Mouse (Mus musculus): Measurements from ENCODE around the gene Aldh3b3. TPM values are rescaled to one million over a fixed set of nuclear protein-coding genes. Genes with fewer than 3 reads are reported as not detected.

Aldh3b3 gene
- total RNA-seq, 1 experiment from 2014 or later = not detected

GRCm38 (mm10) chr19:4012432-4013022 is 54.1 kb downstream of the Aldh3b3 start, which contains the start of gene Ndufv1:
TSS of gene Ndufv1 (minus strand) at chr19:4012806.
- peak; percentile 97 to 98 for ATAC-seq (replicated peaks in 1 of 2; ENCODE audit: insufficient read depth in 1 of 2, low FRiP score in 2 of 2, low TSS enrichment in 1 of 2, low read depth in 1 of 2, poor library complexity in 2 of 2, severe bottlenecking in 2 of 2)

GRCm38 (mm10) chr19:4013066-4013465 is 54.6 kb downstream of the Aldh3b3 start:
- ATAC-seq (replicated peaks in 1 of 2; ENCODE audit: insufficient read depth in 1 of 2, low FRiP score in 2 of 2, low TSS enrichment in 1 of 2, low read depth in 1 of 2, poor library complexity in 2 of 2, severe bottlenecking in 2 of 2) = peak in 1 of 2 experiments; percentile 44; a peak in 2 of 4 replicates

GRCm38 (mm10) chr19:4014802-4015201 is 56.4 kb downstream of the Aldh3b3 start:
- no peak for ATAC-seq (replicated peaks in 1 of 2; ENCODE audit: insufficient read depth in 1 of 2, low FRiP score in 2 of 2, low TSS enrichment in 1 of 2, low read depth in 1 of 2, poor library complexity in 2 of 2, severe bottlenecking in 2 of 2)

- no peak for ATAC-seq (replicated peaks in 1 of 2; ENCODE audit: insufficient read depth in 1 of 2, low FRiP score in 2 of 2, low TSS enrichment in 1 of 2, low read depth in 1 of 2, poor library complexity in 2 of 2, severe bottlenecking in 2 of 2)
Observed at GRCm38 (mm10) chr19:4015635-4016034, 57.2 kb downstream of the Aldh3b3 start.

GRCm38 (mm10) chr19:4017921-4018587 is 59.6 kb downstream of the Aldh3b3 start:
- no peak for ATAC-seq (replicated peaks in 1 of 2; ENCODE audit: insufficient read depth in 1 of 2, low FRiP score in 2 of 2, low TSS enrichment in 1 of 2, low read depth in 1 of 2, poor library complexity in 2 of 2, severe bottlenecking in 2 of 2)

- ATAC-seq (replicated peaks in 1 of 2; ENCODE audit: insufficient read depth in 1 of 2, low FRiP score in 2 of 2, low TSS enrichment in 1 of 2, low read depth in 1 of 2, poor library complexity in 2 of 2, severe bottlenecking in 2 of 2) = peak; percentile 80 to 90
Observed at GRCm38 (mm10) chr19:4018743-4019583, 60.5 kb downstream of the Aldh3b3 start.

Other genes with a start within 250 kb of the Aldh3b3 start
- 75.8 and 85.8 TPM in 2 replicates for gene Kmt5b, start 191.2 kb upstream of the Aldh3b3 start, total RNA-seq (2017)
- gene Chka, start 106.9 kb upstream of the Aldh3b3 start, total RNA-seq (2017) = 54.7 and 61.2 TPM in 2 replicates
- gene Tcirg1, start 51.5 kb upstream of the Aldh3b3 start, total RNA-seq (2017) = 110 and 122 TPM in 2 replicates
- gene Ndufs8, start 45.9 kb upstream of the Aldh3b3 start, total RNA-seq (2017) = 35.3 and 55.4 TPM in 2 replicates
- 6.6 and 12.6 TPM in 2 replicates for gene Aldh3b1, start 28.8 kb upstream of the Aldh3b3 start, total RNA-seq (2017)
- gene Unc93b1, start 23.5 kb upstream of the Aldh3b3 start, total RNA-seq (2017) = 79.6 and 90.4 TPM in 2 replicates
- 0.56 TPM in 1 of 2 replicates, not detected in the other for gene Aldh3b2, start 13.7 kb downstream of the Aldh3b3 start, total RNA-seq (2017)
- gene Acy3, start 27.9 kb downstream of the Aldh3b3 start, total RNA-seq (2017) = 6.8 and 8.4 TPM in 2 replicates
- gene Tbx10, start 34.1 kb downstream of the Aldh3b3 start, total RNA-seq (2017) = not detected in 2 replicates
- gene Nudt8, start 41.9 kb downstream of the Aldh3b3 start, total RNA-seq (2017) = 4.5 and 13.5 TPM in 2 replicates
- 1.8 and 2.3 TPM in 2 replicates for gene Gm49405, start 42.0 kb downstream of the Aldh3b3 start, total RNA-seq (2017)
- gene Doc2g, start 44.7 kb downstream of the Aldh3b3 start, total RNA-seq (2017) = 1.5 and 1.9 TPM in 2 replicates
- gene Ndufv1, start 54.2 kb downstream of the Aldh3b3 start, total RNA-seq (2017) = 142 and 166 TPM in 2 replicates
- gene Gstp1, start 79.3 kb downstream of the Aldh3b3 start, total RNA-seq (2017) = 62.7 and 72.5 TPM in 2 replicates
- gene Gstp2, start 87.4 kb downstream of the Aldh3b3 start, total RNA-seq (2017) = not detected in 2 replicates
- gene Gstp3, start 100.9 kb downstream of the Aldh3b3 start, total RNA-seq (2017) = 1.4 and 13.2 TPM in 2 replicates
- not detected in 2 replicates for gene Cabp2, start 122.9 kb downstream of the Aldh3b3 start, total RNA-seq (2017)
- 13.3 and 18.8 TPM in 2 replicates for gene Cdk2ap2, start 138.5 kb downstream of the Aldh3b3 start, total RNA-seq (2017)
- gene Pitpnm1, start 141.4 kb downstream of the Aldh3b3 start, total RNA-seq (2017) = 20.0 and 22.4 TPM in 2 replicates
- gene Aip, start 167.2 kb downstream of the Aldh3b3 start, total RNA-seq (2017) = 60.3 and 78.0 TPM in 2 replicates
- gene Gpr152, start 181.1 kb downstream of the Aldh3b3 start, total RNA-seq (2017) = not detected in 2 replicates
- not detected in 2 replicates for gene Cabp4, start 185.4 kb downstream of the Aldh3b3 start, total RNA-seq (2017)
- gene Coro1b, start 190.0 kb downstream of the Aldh3b3 start, total RNA-seq (2017) = 66.9 and 109 TPM in 2 replicates
- 229 and 295 TPM in 2 replicates for gene Ptprcap, start 195.0 kb downstream of the Aldh3b3 start, total RNA-seq (2017)
- gene Rps6kb2, start 204.7 kb downstream of the Aldh3b3 start, total RNA-seq (2017) = 16.2 and 18.8 TPM in 2 replicates
- 11.2 and 16.2 TPM in 2 replicates for gene Carns1, start 216.8 kb downstream of the Aldh3b3 start, total RNA-seq (2017)
- gene Tbc1d10c, start 232.6 kb downstream of the Aldh3b3 start, total RNA-seq (2017) = 59.8 and 70.8 TPM in 2 replicates
- 384 and 392 TPM in 2 replicates for gene Ppp1ca, start 233.4 kb downstream of the Aldh3b3 start, total RNA-seq (2017)
- gene Rad9a, start 243.0 kb downstream of the Aldh3b3 start, total RNA-seq (2017) = 16.4 and 17.3 TPM in 2 replicates

Measured in hematopoietic stem cell, adult 5-6 weeks (primary cell).